Mouse (Mus musculus) ZHBTc4 (cell line): ENCODE measurements around the gene Pth2.
A peak's percentile ranks its signal among the peaks of the same experiment; 100 is the strongest.

ENCODE experiments used
- DNase-seq: peaks from one replicate; pipeline ENCODE4 v3.0.0-alpha.2; 2011; ENCODE audit warnings: low read depth, low spot score

Gene Pth2

GRCm38 (mm10) chr7:45196994-45197393, 16.2 kb downstream of the Pth2 start:
- no peak for DNase-seq

DNA sequence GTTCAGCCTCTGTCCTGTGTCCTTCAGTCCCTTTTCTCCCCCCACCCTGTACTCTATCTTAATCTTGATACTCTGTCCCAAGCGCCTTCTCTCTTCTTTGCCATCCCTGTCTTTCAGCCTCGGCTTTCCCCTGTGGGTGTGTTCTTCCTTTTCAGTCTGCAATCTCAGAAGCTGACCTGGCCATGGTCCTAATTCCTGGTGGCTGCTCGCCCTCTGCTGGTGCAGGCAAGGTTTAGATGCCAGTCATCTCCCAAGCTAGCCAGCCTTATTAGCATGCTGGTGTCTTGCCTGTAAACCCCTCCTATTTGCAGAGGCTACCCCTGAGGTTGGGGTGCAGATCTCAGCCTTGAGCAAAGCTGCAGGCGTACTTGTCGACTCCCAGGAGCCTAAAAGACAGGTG, 17.6 kb downstream of the Pth2 start:
- peak; percentile 76 for DNase-seq

DNA sequence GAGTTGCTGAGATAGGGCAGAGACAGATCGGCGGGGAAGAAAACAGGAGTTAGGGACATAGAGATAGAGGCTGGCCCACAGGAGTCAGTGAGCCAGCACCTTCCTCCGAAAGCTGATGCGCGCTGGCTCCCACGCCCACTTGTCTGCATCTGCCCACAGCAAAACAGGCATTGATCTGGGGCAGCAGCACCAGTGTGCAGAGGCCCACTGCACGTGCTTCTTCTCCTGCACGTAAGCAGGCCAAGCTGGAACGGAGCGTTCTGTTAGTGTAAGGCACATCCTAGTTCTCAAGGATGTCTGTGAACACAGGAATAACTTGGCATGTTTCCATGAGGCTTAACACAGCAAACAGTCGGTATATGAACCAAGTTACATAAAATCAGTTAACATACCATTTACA, 18.2 kb downstream of the Pth2 start:
- DNase-seq: no peak

- DNase-seq: no peak
These were observed 21.9 kb downstream of the Pth2 start for GRCm38 (mm10) chr7:45202654-45203053.

DNA sequence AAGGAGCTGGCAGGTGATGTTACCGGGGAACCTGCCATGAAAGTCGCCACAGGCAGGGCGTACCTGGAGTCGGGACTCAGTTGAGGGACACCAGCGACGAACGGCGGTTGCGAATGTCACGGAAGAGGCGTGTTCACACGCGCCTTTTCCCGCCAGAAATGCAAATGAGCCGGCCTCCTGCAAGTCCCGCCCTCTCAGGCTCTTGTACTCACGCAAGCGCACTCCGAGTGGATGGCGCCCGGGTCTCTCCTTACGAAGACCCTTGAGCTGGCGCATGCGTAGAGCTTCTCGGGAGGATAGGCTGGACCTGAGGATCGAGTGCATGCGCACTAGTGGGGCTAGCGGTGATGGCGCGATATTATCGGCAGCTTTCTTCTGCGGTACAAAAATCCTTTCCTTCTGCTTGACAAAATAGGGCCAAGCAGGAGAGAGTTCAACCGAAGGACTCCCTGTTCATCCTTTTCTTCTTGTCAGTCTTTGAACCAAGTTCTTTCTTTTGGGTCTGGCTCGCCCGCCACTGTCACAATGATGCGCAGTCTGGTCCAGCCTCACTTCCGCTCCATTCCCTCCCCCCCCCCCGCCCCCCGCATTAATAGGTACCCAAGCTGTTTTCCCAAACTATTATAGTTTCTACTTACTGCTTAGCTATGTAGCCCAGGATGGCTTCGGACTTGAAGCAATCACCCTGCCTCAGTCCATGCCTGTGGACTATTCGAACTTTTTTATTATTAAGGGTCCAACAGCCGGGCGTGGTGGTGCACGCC, 23.8 kb downstream of the Pth2 start, which contains the start of gene Ccdc155:
Ccdc155 (minus strand) TSS at position 513 of the 764 bp plus-strand sequence.
- DNase-seq: peak; percentile 99

GRCm38 (mm10) chr7:45208260-45208659, 27.5 kb downstream of the Pth2 start:
- no peak for DNase-seq

DNA sequence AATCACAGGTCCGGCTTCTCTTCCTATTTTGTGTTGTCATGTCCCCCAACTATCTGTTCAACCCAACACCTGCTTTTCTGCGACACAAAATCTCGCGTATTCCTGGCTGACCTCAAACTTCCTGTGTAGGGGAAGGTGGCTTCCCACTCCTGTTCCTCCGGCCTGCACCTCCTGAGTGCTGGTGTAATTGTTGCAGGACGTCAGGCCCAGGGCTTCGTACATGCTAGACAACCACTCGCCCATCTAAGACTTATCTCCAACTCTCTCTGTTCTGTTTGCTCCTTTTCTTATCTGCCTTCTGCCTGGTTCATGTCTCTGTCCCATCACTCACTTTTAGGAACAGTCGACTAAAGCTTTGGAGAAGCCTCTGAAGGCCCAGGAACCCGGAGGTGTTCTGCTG, 30.3 kb downstream of the Pth2 start:
- DNase-seq: no peak

DNA sequence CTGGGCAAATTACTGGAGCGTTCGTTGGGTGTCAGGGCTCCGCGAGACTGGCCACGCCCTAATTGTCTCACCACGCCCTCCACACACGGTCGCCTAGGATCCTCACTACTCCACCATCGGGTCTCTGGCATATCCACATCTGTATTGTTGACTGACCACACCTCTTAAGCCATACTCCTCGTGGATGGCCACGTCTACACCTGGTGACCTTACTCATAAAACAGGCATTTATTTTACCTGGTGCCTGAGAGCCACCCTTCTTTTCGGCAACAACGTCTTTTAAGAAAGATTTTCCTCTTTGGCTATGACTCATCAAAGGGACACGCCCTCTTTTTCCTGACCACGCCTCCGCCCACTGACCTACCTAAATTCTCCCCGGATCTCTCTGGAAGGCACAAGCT, 31.1 kb downstream of the Pth2 start, which contains the start of gene Dkkl1:
Dkkl1 (minus strand) TSS at position 297 of the 401 bp plus-strand sequence.
- DNase-seq: peak; percentile 74

- DNase-seq: no peak
These were observed 31.6 kb downstream of the Pth2 start for GRCm38 (mm10) chr7:45212356-45212755.

DNA sequence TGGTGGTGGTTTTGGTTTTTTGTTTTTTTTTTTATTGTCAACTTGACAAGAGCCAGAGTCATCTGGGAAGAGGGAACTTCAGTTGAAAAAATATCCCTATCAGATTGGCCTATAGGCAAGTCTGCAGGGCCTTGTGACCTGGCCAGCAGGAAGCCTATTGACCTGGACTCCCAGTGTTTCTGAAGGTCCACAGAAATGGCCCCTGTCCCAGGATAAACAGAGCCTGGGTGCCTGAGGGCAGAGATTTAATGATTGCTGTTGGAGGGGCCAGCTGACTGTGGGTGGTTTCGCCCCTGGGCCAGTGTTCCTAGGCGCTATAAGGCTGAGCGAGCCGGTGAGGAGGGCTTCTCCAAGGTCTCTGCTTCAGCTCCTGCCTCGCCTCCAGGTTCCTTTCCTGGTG, 32.9 kb downstream of the Pth2 start:
- no peak for DNase-seq

DNA sequence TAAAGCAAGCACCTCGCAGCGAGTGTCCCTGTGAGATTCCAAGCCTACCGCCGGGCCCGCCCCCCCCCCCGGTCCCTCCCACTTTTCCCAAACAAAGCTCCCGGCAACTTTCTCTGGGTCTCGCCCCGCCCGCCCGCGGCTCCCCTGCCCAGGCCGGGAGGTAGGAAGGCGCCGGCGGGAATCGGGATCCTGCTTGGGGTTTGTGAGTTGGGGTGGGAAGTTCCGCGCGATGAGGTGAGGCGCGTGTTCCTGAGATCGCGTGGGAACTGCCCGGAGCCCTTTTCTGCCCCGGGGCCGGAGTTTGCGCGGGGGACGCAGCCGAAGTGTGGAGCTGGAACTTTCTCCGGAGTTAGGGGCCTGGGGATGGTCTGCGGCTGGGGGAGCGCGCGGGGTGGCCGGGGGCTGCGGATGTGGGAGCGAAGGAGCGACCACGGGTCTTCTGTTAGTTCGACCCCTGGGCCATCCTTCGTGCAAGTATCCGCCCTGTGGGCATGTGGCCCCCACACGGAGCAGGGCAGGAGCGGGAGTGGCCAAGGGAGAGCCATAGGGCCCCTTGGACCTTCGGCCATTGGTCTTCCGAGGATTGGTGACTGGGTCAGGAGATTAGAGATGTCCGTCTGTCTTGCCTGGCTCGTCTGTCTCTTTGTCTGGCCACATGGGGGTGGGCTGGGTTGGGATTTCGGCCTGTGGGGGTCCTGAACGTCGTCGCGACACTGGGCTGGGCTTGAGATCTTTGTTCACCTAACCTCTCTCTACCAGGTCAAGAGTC, 35.1 kb downstream of the Pth2 start, which contains the start of gene Tead2:
Tead2 (plus strand) TSS at position 81 of the 769 bp plus-strand sequence.
- peak; percentile 92 for DNase-seq

DNA sequence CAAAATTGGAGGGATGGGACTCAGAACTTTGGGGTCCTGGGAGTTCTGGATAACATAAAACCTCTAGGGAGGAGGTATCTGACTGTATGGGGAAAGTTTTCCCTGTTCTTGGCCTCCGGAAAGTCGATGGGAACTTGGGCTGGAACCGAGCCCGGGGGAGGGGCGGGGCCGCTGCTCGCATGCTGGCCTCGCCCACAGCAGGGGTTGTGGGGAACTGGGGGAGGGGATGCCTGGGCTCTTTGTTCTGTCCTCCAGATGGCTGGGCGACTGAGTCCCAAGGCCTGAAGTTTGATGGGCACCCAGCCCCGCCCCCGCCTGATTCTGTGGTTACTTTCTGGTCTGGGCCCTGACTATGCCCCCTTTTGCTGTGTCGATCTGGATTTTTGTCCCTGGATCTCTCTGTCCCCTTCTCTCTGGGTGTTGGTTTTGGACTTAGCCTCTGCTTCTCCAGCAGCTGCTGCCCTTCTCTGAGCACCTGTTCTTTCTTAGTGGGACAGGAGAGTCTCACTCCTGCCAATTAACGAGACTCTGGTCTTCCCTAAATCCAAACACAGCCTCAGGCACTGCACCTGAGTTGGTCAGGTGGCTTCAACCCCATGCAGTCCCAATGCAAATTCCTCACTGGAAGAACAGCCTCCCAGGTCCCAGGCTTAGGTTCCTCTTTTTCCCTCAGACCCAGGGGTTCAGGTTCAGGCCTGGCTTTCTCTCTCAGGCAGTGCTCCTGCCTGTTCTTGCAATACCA, 35.8 kb downstream of the Pth2 start:
- DNase-seq: peak; percentile 91

DNA sequence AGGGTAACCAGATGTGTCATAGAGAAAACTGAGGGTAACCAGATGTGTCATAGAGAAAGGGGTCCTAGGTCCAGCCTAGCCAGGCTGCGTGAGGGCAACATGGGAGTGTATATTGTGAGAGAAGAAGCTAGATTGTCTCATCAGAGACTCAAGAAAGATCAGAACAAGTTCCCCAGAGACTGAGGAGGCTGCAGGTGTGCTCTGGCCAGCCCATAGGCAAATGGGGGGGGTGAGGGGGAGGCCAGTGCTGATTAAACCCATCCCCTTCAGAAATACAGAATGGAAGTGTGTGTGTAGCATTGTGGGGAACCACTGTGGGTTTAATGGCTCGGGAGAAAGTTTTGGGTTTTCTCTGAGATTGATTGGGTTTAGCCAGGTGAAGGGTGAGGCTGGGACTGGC, 40.9 kb downstream of the Pth2 start:
- no peak for DNase-seq

DNA sequence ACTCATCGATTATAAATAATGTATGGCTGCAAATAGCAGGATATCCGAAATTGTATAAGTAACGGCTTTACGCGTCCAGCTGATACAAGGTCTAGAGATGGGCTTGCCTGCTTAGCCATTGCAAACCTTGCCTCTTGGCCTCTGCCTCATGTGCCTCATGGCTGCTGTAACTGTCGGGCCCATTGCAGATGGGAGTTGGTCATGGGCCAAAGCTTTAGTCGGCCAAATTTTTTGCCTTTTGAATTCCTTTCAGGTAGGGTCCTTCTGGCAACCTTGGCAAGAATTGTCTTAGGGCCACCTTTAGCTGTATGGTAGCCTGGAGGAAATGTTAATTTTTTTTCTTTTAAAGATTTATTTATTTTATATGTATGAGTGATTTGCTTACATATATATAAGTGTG, 44.0 kb downstream of the Pth2 start:
- DNase-seq: no peak

- no peak for DNase-seq
These were observed 45.6 kb downstream of the Pth2 start for GRCm38 (mm10) chr7:45226421-45226820.

DNA sequence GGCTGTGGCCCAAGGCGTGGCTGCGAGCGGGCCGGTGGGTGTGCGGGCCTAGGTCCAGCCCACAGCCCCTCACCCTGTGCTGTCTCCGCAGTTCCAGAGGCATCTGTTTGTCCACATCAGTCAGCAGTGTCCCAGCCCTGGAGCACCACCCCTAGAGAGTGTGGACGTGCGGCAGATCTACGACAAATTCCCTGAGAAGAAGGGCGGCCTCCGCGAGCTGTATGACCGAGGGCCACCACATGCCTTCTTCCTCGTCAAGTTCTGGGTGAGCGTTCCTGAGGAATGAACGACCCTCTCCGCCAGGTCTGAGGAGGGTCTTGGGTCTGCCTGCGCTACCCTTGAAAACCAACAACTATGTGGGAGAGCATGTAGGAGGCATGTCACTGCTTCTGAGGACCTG, 47.8 kb downstream of the Pth2 start:
- no peak for DNase-seq

GRCm38 (mm10) chr7:45229046-45229445, 48.3 kb downstream of the Pth2 start:
- DNase-seq: peak; percentile 31

DNA sequence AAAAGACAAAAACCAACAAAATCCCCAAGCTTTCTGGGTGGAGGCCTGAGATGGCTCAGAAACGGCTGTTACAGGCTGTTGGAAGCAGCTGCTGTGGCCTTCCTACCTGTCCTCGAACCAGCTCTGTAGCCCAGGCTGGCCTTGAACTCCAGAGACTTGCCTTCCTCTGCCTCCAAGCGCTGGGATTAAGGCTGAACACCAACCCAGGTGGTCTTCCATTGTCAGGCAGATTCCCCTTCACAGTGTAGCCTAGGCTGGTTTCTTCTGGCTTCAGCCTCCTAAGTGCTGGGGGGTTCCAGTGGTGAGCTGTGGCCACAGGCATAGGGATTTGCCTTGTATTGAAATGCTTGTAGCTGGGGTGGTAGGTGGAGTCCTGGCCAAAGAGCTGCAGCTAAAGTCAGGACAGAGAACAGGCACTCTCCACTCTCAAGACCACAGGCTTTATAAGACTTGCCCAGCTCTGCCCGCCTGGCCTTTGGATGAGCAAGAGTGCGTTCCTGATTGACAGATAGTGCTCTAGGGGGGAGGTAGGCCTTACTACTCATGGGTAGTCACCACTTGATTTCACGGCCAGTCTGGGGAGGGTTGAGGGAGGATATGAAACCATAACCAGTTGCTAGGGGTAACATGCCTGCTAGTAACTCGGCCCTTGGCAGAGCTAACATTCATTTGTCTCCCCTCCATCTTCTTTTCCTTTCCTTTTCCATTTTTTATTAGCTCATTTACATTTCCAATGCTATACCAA, 48.8 kb downstream of the Pth2 start:
- DNase-seq: peak; percentile 81

- peak; percentile 45 for DNase-seq
These were observed 50.4 kb downstream of the Pth2 start for GRCm38 (mm10) chr7:45231192-45231591.
